Mouse (Mus musculus) kidney, postnatal 0 days (tissue): ENCODE measurements around the gene Tinf2. TPM values are rescaled to one million over a fixed set of nuclear protein-coding genes. Genes with fewer than 3 reads are reported as not detected.
A peak's percentile ranks its signal among the peaks of the same experiment; 100 is the strongest.

Source experiments
- ATAC-seq: fragments of 200-750 bp; cut with Nextera tagmentation; replicated peaks from 2 replicates; pipeline ENCODE4 v1.8.0; 2017; ENCODE audit warnings: low read depth, moderate number of reproducible peaks, moderate TSS enrichment, moderate library complexity; ENCODE audit not compliant: low FRiP score
- DNase-seq: peaks from one replicate; pipeline ENCODE4 v3.0.0-alpha.2; 2016; ENCODE audit warnings: low spot score
- H3K27ac ChIP-seq: fragments of 300-500 bp; sonication (generic); 2 replicates; pipeline ENCODE4 v1.5.1; 2014; ENCODE audit warnings: mild to moderate bottlenecking
- H3K27me3 ChIP-seq: fragments of 300-500 bp; sonication (generic); 2 replicates; pipeline ENCODE4 v1.6.1; 2014; ENCODE audit warnings: low read length, mixed read lengths; ENCODE audit not compliant: insufficient read depth
- H3K36me3 ChIP-seq: fragments of 300-500 bp; sonication (generic); 2 replicates; pipeline ENCODE4 v1.6.1; 2014; ENCODE audit warnings: low read length, mixed read lengths; ENCODE audit not compliant: insufficient read depth
- H3K4me1 ChIP-seq: fragments of 300-500 bp; sonication (generic); replicated peaks from 2 replicates; pipeline ENCODE4 v1.6.1; 2014; ENCODE audit warnings: antibody characterized with exemption, low read length, mixed read lengths; ENCODE audit not compliant: insufficient read depth
- H3K4me2 ChIP-seq: fragments of 300-500 bp; sonication (generic); 2 replicates; pipeline ENCODE4 v1.6.1; 2014; ENCODE audit warnings: mild to moderate bottlenecking, low read length, moderate library complexity, mixed read lengths
- H3K4me3 ChIP-seq: fragments of 300-500 bp; sonication (generic); replicated peaks from 2 replicates; pipeline ENCODE4 v1.5.1; 2014; ENCODE audit warnings: low read depth, low read length
- H3K9ac ChIP-seq: fragments of 300-500 bp; sonication (generic); 2 replicates; pipeline ENCODE4 v1.6.1; 2014; ENCODE audit warnings: low read depth, low read length
- H3K9me3 ChIP-seq: fragments of 300-500 bp; sonication (generic); replicated peaks from 2 replicates; pipeline ENCODE4 v1.6.1; 2016; ENCODE audit warnings: low read length, inconsistent platforms, mixed read lengths
- CTCF ChIP-seq: IDR thresholded peaks from 2 replicates; pipeline ENCODE4 v1.5.1; 2016; ENCODE audit warnings: antibody characterized with exemption, low read depth, mild to moderate bottlenecking, moderate library complexity
- WGBS: fragments of 180-500 bp; shearing (Covaris S2); extraction: QIAGEN DNeasy Blood & Tissue Kit; methylation state at CpG from one replicate; pipeline ENCODE4 v1.1.7; 2014; 5-methylcytosine and 5-hydroxymethylcytosine counted together
- polyA plus RNA-seq: library from polyadenylated mRNA; unstranded; fragments of >200 nt; fragmentation: Nextera tagmentation; extraction: Ambion mirVana; gene quantifications from 2 replicates; pipeline ENCODE4 v1.2.1, GENCODE M21; 2015

Tinf2 gene
- polyA plus RNA-seq, 1 experiment from 2014 or later, result 24.6 TPM

DNA sequence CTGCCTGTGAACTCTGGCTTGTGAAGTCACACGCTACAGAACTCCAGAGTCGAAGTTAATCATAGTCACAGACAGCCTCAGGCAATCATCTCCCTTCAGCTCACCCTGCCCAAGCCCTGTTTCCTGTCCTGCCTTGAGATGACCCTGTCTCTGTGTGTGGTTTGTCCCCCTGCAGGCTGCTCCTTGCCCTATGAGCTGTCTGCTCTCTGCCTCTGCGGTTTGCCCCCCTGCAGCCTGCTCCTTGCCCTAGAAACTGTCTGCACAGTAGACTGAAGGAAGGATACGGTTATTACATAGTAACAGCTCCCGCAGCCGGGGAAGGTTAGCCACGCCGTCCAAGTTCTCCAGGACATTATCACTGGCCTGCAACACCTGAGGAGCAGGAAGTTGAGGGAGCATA, 35.3 kb upstream of the Tinf2 start:
- Histone ChIP-seq H3K27me3 (0 out of 2 replicates have a peak, but pooled peaks cover 7% of the 10 kb centered on the region), H3K27ac (peak overlapping the region; percentile 36; the same call in 1 of the 2 replicates), H3K4me3 (no peak overlapping the region), H3K4me1 (0 out of 2 replicates have a peak, but pooled peaks cover 6% of the 10 kb centered on the region), H3K4me2 (no peak overlapping the region), H3K9me3 (no peaks in the 10 kb centered on the region), H3K9ac (no peak overlapping the region), H3K36me3 (peaks cover 27% of the 10 kb centered on the region; the same call in 1 of the 2 replicates)
- no peak for DNase-seq
- TF ChIP-seq CTCF, result no peak
- peak; percentile 77 for ATAC-seq
- WGBS, result 64% methylated on average over 8 of the region's 8 CpGs

DNA sequence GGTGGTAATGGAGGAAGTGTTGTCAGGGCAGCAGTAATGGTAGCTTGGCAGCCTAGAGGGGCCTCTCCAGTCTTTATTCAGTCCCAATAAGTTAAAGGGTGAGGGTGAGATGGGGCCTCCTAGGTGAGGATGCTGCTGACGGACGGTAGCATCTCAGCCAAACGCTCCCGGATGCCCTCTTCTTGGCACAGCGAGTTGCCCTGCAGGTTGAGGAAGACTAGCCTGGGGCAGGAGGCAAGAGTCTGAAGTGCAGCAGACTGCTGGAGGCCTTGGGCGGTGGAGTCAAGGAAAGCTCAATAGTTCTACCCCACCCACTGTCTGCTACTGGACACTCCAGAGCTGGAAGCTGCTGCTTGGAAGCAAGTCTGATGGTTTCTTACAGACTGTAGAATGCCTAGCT, 34.7 kb upstream of the Tinf2 start:
- no peak overlapping the region for H3K27ac ChIP-seq
- no peak overlapping the region for H3K9ac ChIP-seq

DNA sequence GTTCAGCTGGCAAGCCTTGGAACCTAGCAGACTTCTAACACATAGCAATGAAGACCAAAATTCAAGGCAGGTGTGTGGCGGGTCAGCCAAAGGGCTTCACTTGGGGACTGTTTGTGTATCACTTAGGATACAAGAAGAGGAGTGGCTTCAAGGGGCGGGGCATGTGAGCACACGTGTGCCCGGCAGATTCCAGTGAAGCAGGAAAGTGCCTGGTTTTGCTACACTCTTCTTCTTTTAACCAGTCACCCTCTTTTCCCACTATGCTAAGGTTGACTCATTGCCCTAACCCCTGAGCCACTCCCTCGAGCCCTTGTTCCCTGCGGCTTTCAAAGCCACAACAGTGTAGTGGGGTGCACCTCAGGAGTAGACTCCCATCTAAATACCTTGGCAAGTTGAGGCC, 33.3 kb upstream of the Tinf2 start:
- no peak for TF ChIP-seq CTCF

More for the DNA sequence above, 34.7 kb upstream of the Tinf2 start:
- H3K27me3 ChIP-seq, result 0 out of 2 replicates have a peak, but pooled peaks cover 7% of the 10 kb centered on the region
- no peak overlapping the region for H3K4me2 ChIP-seq
- WGBS, result 89% methylated on average over 6 of the region's 6 CpGs
- no peaks in the 10 kb centered on the region for H3K9me3 ChIP-seq
- H3K36me3 ChIP-seq, result peaks cover 27% of the 10 kb centered on the region; the same call in 1 of the 2 replicates
- no peak for DNase-seq
- TF ChIP-seq CTCF, result no peak
- no peak overlapping the region for H3K4me3 ChIP-seq
- ATAC-seq, result no peak
- H3K4me1 ChIP-seq, result 0 out of 2 replicates have a peak, but pooled peaks cover 6% of the 10 kb centered on the region

DNA sequence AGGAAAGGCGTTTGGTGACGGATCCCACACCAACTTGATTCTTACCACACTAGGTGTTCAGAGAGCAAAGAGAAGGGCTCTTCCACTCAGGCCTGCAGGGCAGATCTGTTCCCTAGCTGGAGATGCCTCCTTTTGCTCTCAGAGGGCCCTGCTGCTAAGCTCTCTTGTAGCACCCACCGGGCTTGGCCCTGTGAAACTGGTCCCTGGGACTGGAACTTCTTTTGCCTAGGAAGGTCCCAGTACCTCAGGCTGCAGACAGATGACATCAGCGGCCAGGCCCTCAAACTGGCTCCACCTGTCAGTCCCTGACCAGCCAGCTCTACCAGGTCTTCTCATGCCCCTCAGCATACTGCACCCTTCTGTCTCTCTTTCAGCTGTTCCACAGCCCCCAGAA, 32.1 kb upstream of the Tinf2 start, which contains the start of gene Tgm1:
TSS of gene Tgm1 (minus strand) at position 198 of the 394 bp plus-strand sequence.
- no peak for DNase-seq
- Histone ChIP-seq H3K27me3 (0 out of 2 replicates have a peak, but pooled peaks cover 7% of the 10 kb centered on the region), H3K4me3 (peak within 1 kb of the TSS; percentile 8; the same call in 1 of the 2 replicates), H3K9ac (peak within 1 kb of the TSS; percentile 29; the same call in 1 of the 2 replicates), H3K9me3 (no peaks in the 10 kb centered on the region), H3K4me2 (peak within 1 kb of the TSS; percentile 55), H3K36me3 (peaks cover 25% of the 10 kb centered on the region; the same call in 1 of the 2 replicates), H3K4me1 (0 out of 2 replicates have a peak, but pooled peaks cover 6% of the 10 kb centered on the region), H3K27ac (peak within 1 kb of the TSS; percentile 52)
- no peak for ATAC-seq
- 25% methylated on average over 4 of the region's 4 CpGs for WGBS
- TF ChIP-seq CTCF, result no peak

More for the DNA sequence above, 33.3 kb upstream of the Tinf2 start:
- no peaks in the 10 kb centered on the region for H3K9me3 ChIP-seq
- H3K36me3 ChIP-seq, result peaks cover 27% of the 10 kb centered on the region; the same call in 1 of the 2 replicates
- no peak for DNase-seq
- no peak overlapping the region for H3K9ac ChIP-seq
- no peak for ATAC-seq
- 0 out of 2 replicates have a peak, but pooled peaks cover 7% of the 10 kb centered on the region for H3K27me3 ChIP-seq
- no peak overlapping the region for H3K27ac ChIP-seq
- H3K4me3 ChIP-seq, result no peak overlapping the region
- no peak overlapping the region for H3K4me2 ChIP-seq
- WGBS, result 33% methylated on average over 6 of the region's 6 CpGs
- 0 out of 2 replicates have a peak, but pooled peaks cover 6% of the 10 kb centered on the region for H3K4me1 ChIP-seq

DNA sequence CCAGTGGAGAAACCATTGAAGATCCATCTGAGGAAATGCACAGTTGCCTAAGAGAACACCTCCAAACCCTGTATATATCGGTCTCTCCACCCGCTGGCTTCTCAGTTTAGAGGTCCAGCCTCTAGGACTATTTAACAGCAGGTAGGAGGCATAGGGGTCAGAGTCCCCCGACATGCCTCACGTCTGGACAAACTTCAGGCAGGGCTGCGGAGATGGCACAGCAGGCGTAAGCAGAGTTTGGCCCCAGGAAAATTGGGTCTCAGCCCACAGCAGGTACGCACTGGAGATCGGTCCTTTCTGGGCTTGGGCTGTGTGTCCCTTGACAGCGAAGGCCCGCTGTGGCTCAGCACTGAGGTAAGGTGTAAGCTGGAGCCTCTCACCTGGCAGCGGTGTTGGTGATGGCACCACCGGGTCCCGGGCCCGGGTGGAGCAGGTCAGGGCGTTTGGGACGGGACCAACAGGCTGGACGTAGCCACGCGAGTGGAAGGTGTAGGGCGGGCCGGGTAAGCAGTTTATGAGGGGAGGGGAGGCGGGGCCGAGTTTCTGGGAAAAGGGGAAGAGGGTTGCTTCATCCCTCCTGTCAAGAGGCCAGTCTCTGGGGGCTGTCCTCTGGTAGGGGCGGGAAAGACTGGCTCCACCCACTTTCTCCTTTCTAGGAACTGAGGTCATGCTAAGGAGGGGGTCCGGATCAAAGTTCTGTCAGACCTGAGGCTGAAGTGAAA, 31.5 kb upstream of the Tinf2 start:
- H3K27me3 ChIP-seq, result 0 out of 2 replicates have a peak, but pooled peaks cover 7% of the 10 kb centered on the region
- H3K4me2 ChIP-seq, result peak overlapping the region; percentile 55
- H3K9ac ChIP-seq, result peak overlapping the region; percentile 29; the same call in 1 of the 2 replicates
- no peak for TF ChIP-seq CTCF
- DNase-seq (peak; percentile 46), ATAC-seq (peak; percentile 41)
- H3K36me3 ChIP-seq, result peaks cover 19% of the 10 kb centered on the region; the same call in 1 of the 2 replicates
- no peaks in the 10 kb centered on the region for H3K9me3 ChIP-seq
- H3K4me3 ChIP-seq, result peak overlapping the region; percentile 8; the same call in 1 of the 2 replicates
- peak overlapping the region; percentile 52 for H3K27ac ChIP-seq
- WGBS, result 11% methylated on average over 25 of the region's 25 CpGs
- H3K4me1 ChIP-seq, result 0 out of 2 replicates have a peak, but pooled peaks cover 6% of the 10 kb centered on the region

DNA sequence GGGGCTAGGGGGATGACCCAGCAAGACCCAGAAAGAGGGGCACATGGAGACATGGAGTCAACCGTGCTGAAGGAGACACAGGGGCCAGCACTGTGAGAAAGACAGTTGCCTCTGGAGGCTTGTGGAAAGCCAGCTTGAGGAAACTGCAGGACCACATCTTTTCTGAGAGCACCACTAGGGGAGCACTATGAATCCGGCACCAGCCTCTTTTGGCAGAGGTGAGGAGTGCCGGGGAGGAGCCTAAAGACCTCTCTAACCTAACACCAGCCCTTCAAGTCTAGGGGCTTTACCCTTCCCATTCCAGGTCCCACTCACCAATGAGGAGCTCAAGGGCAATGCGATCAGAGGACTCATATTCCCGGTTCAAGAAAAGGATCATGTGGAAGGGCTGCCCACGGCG, 30.2 kb upstream of the Tinf2 start:
- ATAC-seq (no peak), DNase-seq (no peak)
- H3K36me3 ChIP-seq, result 0 out of 2 replicates have a peak, but pooled peaks cover 9% of the 10 kb centered on the region
- H3K4me3 ChIP-seq, result no peak overlapping the region
- no peak overlapping the region for H3K9ac ChIP-seq
- H3K4me2 ChIP-seq, result no peak overlapping the region
- 0 out of 2 replicates have a peak, but pooled peaks cover 7% of the 10 kb centered on the region for H3K27me3 ChIP-seq
- peak; percentile 11; the same call in 1 of the 2 replicates for TF ChIP-seq CTCF
- 0 out of 2 replicates have a peak, but pooled peaks cover 6% of the 10 kb centered on the region for H3K4me1 ChIP-seq
- 83% methylated on average over 7 of the region's 7 CpGs for WGBS
- H3K27ac ChIP-seq, result no peak overlapping the region
- H3K9me3 ChIP-seq, result no peaks in the 10 kb centered on the region
